Mouse (Mus musculus) erythroblast, embryonic 14.5 days (primary cell): Measurements from ENCODE around the gene Itpkc.

Experiments
- GATA1 ChIP-seq: IDR thresholded peaks from 2 replicates; pipeline ENCODE4 v1.6.1; 2012; ENCODE audit warnings: low read length, inconsistent platforms, mixed read lengths
- TAL1 ChIP-seq: IDR thresholded peaks from 3 replicates; pipeline ENCODE4 v1.6.1; 2012; ENCODE audit warnings: low read length, inconsistent platforms, mixed read lengths

GRCm38 (mm10) chr7:27276021-27276420, 47.6 kb upstream of the Itpkc start:
- TF ChIP-seq GATA1 (no peak), TAL1 (no peak)
